Mouse (Mus musculus): Measurements from ENCODE around the gene Dlg2.

DNA sequence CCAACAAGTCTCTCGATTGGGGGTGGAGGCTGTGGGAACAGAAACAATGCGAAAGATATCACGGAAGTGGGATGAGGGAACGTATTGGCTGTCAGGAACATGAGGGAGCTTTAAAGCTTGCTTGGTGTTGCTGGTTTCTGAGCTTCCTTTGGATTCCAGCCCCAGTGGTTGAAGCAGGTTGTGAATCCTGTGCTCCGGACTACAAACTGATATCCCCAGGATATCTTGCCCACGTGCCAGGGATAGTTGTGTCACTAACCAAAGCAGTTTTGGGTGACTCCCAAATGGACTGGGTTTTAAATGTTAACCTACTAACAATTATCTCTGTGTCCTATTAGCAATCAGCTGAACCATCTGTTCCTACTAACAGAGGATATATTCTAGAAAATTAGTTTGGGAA is 1099.7 kb downstream of the Dlg2 start:
- TF ChIP-seq CTCF (IDR thresholded peaks at IDR 0.05; ENCODE audit: control insufficient read depth, insufficient read depth, insufficient read length) (no peak), MYOG (IDR thresholded peaks at IDR 0.05; ENCODE audit: control insufficient read depth, extremely low read depth, insufficient read length) (no peak), MAX (IDR thresholded peaks at IDR 0.05) (no peak), USF1 (IDR thresholded peaks at IDR 0.05; ENCODE audit: low read depth) (no peak), CEBPB (IDR thresholded peaks at IDR 0.05; ENCODE audit: low read depth) (no peak)

Data from C2C12 (cell line).